Mouse (Mus musculus) monocyte, adult 5-6 weeks (primary cell): ENCODE measurements around the gene Ccl6. TPM values are rescaled to one million over a fixed set of nuclear protein-coding genes. Genes with fewer than 3 reads are reported as not detected.
A peak's percentile ranks its signal among the peaks of the same experiment; 100 is the strongest.

Source experiments
- ATAC-seq: fragments of 153-309, 156-312 bp; replicated peaks from 2 replicates; pipeline ENCODE4 v1.8.0; 2017; ENCODE audit warnings: mild to moderate bottlenecking; ENCODE audit not compliant: low TSS enrichment, insufficient number of reproducible peaks, severe bottlenecking, poor library complexity, low FRiP score
- total RNA-seq: library from RNA; stranded (forward); fragments of 200-1000, 200-491, 200-594 nt; gene quantifications from 3 replicates; pipeline ENCODE4 v1.2.3, GENCODE M21; 2017

Gene Ccl6
- total RNA-seq, 1 experiment from 2014 or later = 1,123 TPM

- ATAC-seq = peak; percentile 41; the same call in 1 of the 2 replicates
These were observed 7.7 kb upstream of the Ccl6 start for GRCm38 (mm10) chr11:83600576-83600975.

GRCm38 (mm10) chr11:83598991-83599390 lies 6.1 kb upstream of the Ccl6 start:
- ATAC-seq = no peak

GRCm38 (mm10) chr11:83598207-83598837 lies 5.4 kb upstream of the Ccl6 start:
- ATAC-seq = no peak

- no peak for ATAC-seq
These were observed 4.9 kb upstream of the Ccl6 start for GRCm38 (mm10) chr11:83597796-83598195.

GRCm38 (mm10) chr11:83595669-83596455 lies 3.0 kb upstream of the Ccl6 start:
- ATAC-seq = peak; percentile 78

- peak; percentile 61 for ATAC-seq
These were observed 566 bp upstream of the Ccl6 start for GRCm38 (mm10) chr11:83593453-83593852.

GRCm38 (mm10) chr11:83584232-83584631 lies 8.7 kb downstream of the Ccl6 start:
- ATAC-seq = no peak

GRCm38 (mm10) chr11:83583450-83583754 lies 9.5 kb downstream of the Ccl6 start:
- ATAC-seq = no peak

- no peak for ATAC-seq
These were observed 10.0 kb downstream of the Ccl6 start for GRCm38 (mm10) chr11:83582626-83583449.

- no peak for ATAC-seq
These were observed 11.0 kb downstream of the Ccl6 start for GRCm38 (mm10) chr11:83581626-83582610.

- no peak for ATAC-seq
These were observed 12.1 kb downstream of the Ccl6 start for GRCm38 (mm10) chr11:83580699-83581232.

- ATAC-seq = no peak
These were observed 13.9 kb downstream of the Ccl6 start for GRCm38 (mm10) chr11:83578999-83579398.

GRCm38 (mm10) chr11:83578186-83578760 lies 14.6 kb downstream of the Ccl6 start, which contains the start of gene Ccl9:
Gene Ccl9 (minus strand): TSS chr11:83578636.
- peak; percentile 79 for ATAC-seq

GRCm38 (mm10) chr11:83576927-83577555 lies 15.8 kb downstream of the Ccl6 start:
- peak; percentile 72 for ATAC-seq

- no peak for ATAC-seq
These were observed 20.1 kb downstream of the Ccl6 start for GRCm38 (mm10) chr11:83572834-83573233.

- peak; percentile 72 for ATAC-seq
These were observed 20.7 kb downstream of the Ccl6 start for GRCm38 (mm10) chr11:83572223-83572622.

- peak; percentile 61 for ATAC-seq
These were observed 22.7 kb downstream of the Ccl6 start for GRCm38 (mm10) chr11:83570189-83570588.
